Mouse (Mus musculus): ENCODE results near the gene Asb4. TPM values are rescaled to one million over a fixed set of nuclear protein-coding genes. Genes with fewer than 3 reads are reported as not detected.

Gene Asb4
- total and polyA plus RNA-seq, 3 experiments, result 0.04 to 0.11 (median 0.07) TPM

GRCm38 (mm10) chr6:5408451-5409177 is 25.4 kb downstream of the Asb4 start:
- H3K4me3 ChIP-seq (replicated peaks in 1 of 3; ENCODE audit: low read depth in 2 of 3, low read length in 2 of 3, poor library complexity in 1 of 3), result no peak overlapping the region

GRCm38 (mm10) chr6:5409676-5410075 is 26.5 kb downstream of the Asb4 start:
- in situ Hi-C loops (cut with MboI; ENCODE audit: low pct_ligation_motif_present, low pct_unique_long_range_greater_than_20kb, low sequenced_read_pairs) (loop anchor here (10.0 kb wide), 1 partner anchor 175 kb away; no protein-coding TSS in a partner anchor), dilution Hi-C loops (cut with MboI; ENCODE audit: extremely low pct_ligation_motif_present, extremely low pct_unique_long_range_greater_than_20kb, low sequenced_read_pairs) (no loop called here)
- no peak overlapping the region for H3K4me3 ChIP-seq (replicated peaks in 1 of 3; ENCODE audit: low read depth in 2 of 3, low read length in 2 of 3, poor library complexity in 1 of 3)
- H3K27me3 ChIP-seq (replicated peaks), result no peaks in the 10 kb centered on the region
- H3K9ac ChIP-seq (ENCODE audit: insufficient read depth, low read depth), result no peak overlapping the region
- no peak overlapping the region for H3K27ac ChIP-seq (ENCODE audit: insufficient read depth, low read depth)
- H3K4me1 ChIP-seq (ENCODE audit: control insufficient read depth in 1 of 2, insufficient read depth in 2 of 2), result no peaks in the 10 kb centered on the region
- no peaks in the 10 kb centered on the region for H3K36me3 ChIP-seq (replicated peaks in 1 of 2; ENCODE audit: control insufficient read depth in 1 of 2, insufficient read depth in 1 of 2, low read length in 1 of 2)
- TF ChIP-seq GABPA (IDR thresholded peaks at IDR 0.05; ENCODE audit: insufficient replicate concordance, low read depth, low read length) (no peak), USF2 (conservative IDR thresholded peaks at IDR 0.05; ENCODE audit: low read depth, low read length) (no peak), MAX (IDR thresholded peaks at IDR 0.05; ENCODE audit: low read length) (no peak), CHD2 (IDR thresholded peaks at IDR 0.05; ENCODE audit: low read length) (no peak), SIN3A (IDR thresholded peaks at IDR 0.05; ENCODE audit: low read length) (no peak), IRF4 (IDR thresholded peaks at IDR 0.05; ENCODE audit: low read depth, low read length) (no peak), MEF2A (IDR thresholded peaks at IDR 0.05; ENCODE audit: borderline replicate concordance, low read depth, low read length) (no peak), MAZ (IDR thresholded peaks at IDR 0.05; ENCODE audit: low read depth, low read length) (no peak)
- no peak overlapping the region for H3K4me2 ChIP-seq (ENCODE audit: insufficient read depth, low read depth, poor library complexity, severe bottlenecking)
- H3K9me3 ChIP-seq (replicated peaks; ENCODE audit: low read length), result no peaks in the 10 kb centered on the region
- DNase-seq (ENCODE audit: extremely low read depth), result no peak
- no peaks in the 10 kb centered on the region for H3K79me2 ChIP-seq (replicated peaks; ENCODE audit: control insufficient read depth, extremely low read depth, insufficient read depth, poor library complexity, severe bottlenecking)

More at GRCm38 (mm10) chr6:5408451-5409177, 25.4 kb downstream of the Asb4 start:
- Histone ChIP-seq H3K9me3 (replicated peaks; ENCODE audit: low read length) (no peaks in the 10 kb centered on the region), H3K4me1 (ENCODE audit: control insufficient read depth in 1 of 2, insufficient read depth in 2 of 2) (no peaks in the 10 kb centered on the region), H3K79me2 (replicated peaks; ENCODE audit: control insufficient read depth, extremely low read depth, insufficient read depth, poor library complexity, severe bottlenecking) (no peaks in the 10 kb centered on the region), H3K4me2 (ENCODE audit: insufficient read depth, low read depth, poor library complexity, severe bottlenecking) (no peak overlapping the region), H3K27ac (ENCODE audit: insufficient read depth, low read depth) (no peak overlapping the region), H3K36me3 (replicated peaks in 1 of 2; ENCODE audit: control insufficient read depth in 1 of 2, insufficient read depth in 1 of 2, low read length in 1 of 2) (no peaks in the 10 kb centered on the region), H3K9ac (ENCODE audit: insufficient read depth, low read depth) (no peak overlapping the region), H3K27me3 (replicated peaks) (no peaks in the 10 kb centered on the region)
- dilution Hi-C loops (cut with MboI; ENCODE audit: extremely low pct_ligation_motif_present, extremely low pct_unique_long_range_greater_than_20kb, low sequenced_read_pairs) (no loop called here), in situ Hi-C loops (cut with MboI; ENCODE audit: low pct_ligation_motif_present, low pct_unique_long_range_greater_than_20kb, low sequenced_read_pairs) (no loop called here)
- DNase-seq (ENCODE audit: extremely low read depth), result no peak
- TF ChIP-seq E2F4 (IDR thresholded peaks at IDR 0.05; ENCODE audit: insufficient replicate concordance, low read depth, low read length), result no peak
- no peak for TF ChIP-seq SMC3 (IDR thresholded peaks at IDR 0.05; ENCODE audit: low read depth, low read length)
- TF ChIP-seq MAX (IDR thresholded peaks at IDR 0.05; ENCODE audit: low read length), result no peak
- TF ChIP-seq CHD1 (IDR thresholded peaks at IDR 0.05; ENCODE audit: low read depth, low read length), result no peak
- no peak for TF ChIP-seq TBP (conservative IDR thresholded peaks at IDR 0.05; ENCODE audit: low read depth, low read length)
- TF ChIP-seq KAT2A (IDR thresholded peaks at IDR 0.05; ENCODE audit: insufficient replicate concordance, low read length), result no peak
- no peak for TF ChIP-seq ZNF384 (IDR thresholded peaks at IDR 0.05; ENCODE audit: low read depth, low read length)
- TF ChIP-seq NELFE (IDR thresholded peaks at IDR 0.05; ENCODE audit: low read depth, low read length), result no peak
- no peak for TF ChIP-seq EP300 (IDR thresholded peaks at IDR 0.05; ENCODE audit: low read length)
- TF ChIP-seq SIN3A (IDR thresholded peaks at IDR 0.05; ENCODE audit: low read length), result no peak
- TF ChIP-seq BHLHE40 (IDR thresholded peaks at IDR 0.05; ENCODE audit: low read depth, low read length), result no peak

Measured in CH12.LX (cell line).